Mouse (Mus musculus): ENCODE measurements around the gene Strc.

- TF ChIP-seq CTCF (IDR thresholded peaks at IDR 0.05; ENCODE audit: control insufficient read depth, insufficient read depth, insufficient replicate concordance, low read depth, low read length), result no peak
- TF ChIP-seq POLR2A (IDR thresholded peaks at IDR 0.05; ENCODE audit: control insufficient read depth, low read depth, low read length), result no peak
These were observed 21.2 kb upstream of the Strc start for GRCm38 (mm10) chr2:121408160-121408559.
